Comparison of ENCODE assay signal across 12 mouse cellular contexts in genomic region chr13:93388594-93389241, GRCm38 (mm10).
DNase-seq lines count a peak whose midpoint lies in the region; ATAC-seq and TF ChIP-seq lines count a peak whose summit lies in the region.
"Had no signal": no experiment of that assay in that cellular context is flagged by ENCODE, and none has a peak within 500 bp of the region (broad histone marks: within the 10 kb centered on the region; RNA-seq: fewer than 3 reads in every experiment).

No protein-coding gene starts in this region.

- peak; percentile 2 for DNase-seq in CD4-positive, CD25-positive, alpha-beta regulatory T cell, adult 2 months (ENCODE audit: low read depth, low spot score)
- DNase-seq in lung, embryonic 14.5 days = peak; percentile 51
- DNase-seq in lung, postnatal 25 days (ENCODE audit: low spot score) = no peak
- peak; percentile 6 for DNase-seq in hindlimb bud, embryonic 11.5 days (ENCODE audit: extremely low spot score, low read depth, low spot score)
- DNase-seq in layer of hippocampus, postnatal 25 days (ENCODE audit: extremely low spot score in 1 of 2, low spot score in 1 of 2) = no peak
- DNase-seq in kidney, adult 11 months = no peak
- DNase-seq: cerebellum, adult 11-12 months; heart, postnatal 10 days; layer of hippocampus, adult 9-11 months had no signal

- H3K9me3 ChIP-seq in lung, embryonic 14.5 days (ENCODE audit: low read depth, low read length) = no peaks in the 10 kb centered on the region
- H3K9me3 ChIP-seq: midbrain, embryonic 10.5 days had no signal

- H3K9ac ChIP-seq in lung, embryonic 14.5 days = 0 out of 2 replicates have a peak overlapping the region, but pooled peaks have one; percentile 23

- H3K36me3 ChIP-seq in lung, embryonic 14.5 days (ENCODE audit: insufficient read depth) = no peaks in the 10 kb centered on the region

- 36% methylated on average over 7 of the region's 7 CpGs for WGBS in lung, embryonic 14.5 days

- H3K27me3 ChIP-seq in lung, embryonic 14.5 days (ENCODE audit: insufficient read depth, low read length) = no peaks in the 10 kb centered on the region

- no peaks in the 10 kb centered on the region for H3K4me1 ChIP-seq in lung, embryonic 14.5 days (ENCODE audit: insufficient read depth)

- no peak for TF ChIP-seq CTCF in lung, embryonic 14.5 days (IDR thresholded peaks at IDR 0.05; ENCODE audit: low read depth)

- H3K4me3 ChIP-seq in lung, embryonic 14.5 days (ENCODE audit: low read depth, low read length) = no peak overlapping the region
- H3K4me3 ChIP-seq: midbrain, embryonic 10.5 days had no signal

- peak overlapping the region; percentile 41 for H3K4me2 ChIP-seq in lung, embryonic 14.5 days

- no peak for ATAC-seq in CD4-positive, CD25-positive, alpha-beta regulatory T cell, adult 4 months
- peak; percentile 78 for ATAC-seq in lung, embryonic 14.5 days (ENCODE audit: insufficient read depth)
- peak; percentile 52 for ATAC-seq in megakaryocyte, adult 5-6 weeks (ENCODE audit: poor library complexity, severe bottlenecking)

- peak overlapping the region; percentile 82 for H3K27ac ChIP-seq in lung, embryonic 14.5 days (ENCODE audit: low read depth)
- H3K27ac ChIP-seq: midbrain, embryonic 10.5 days had no signal

Comparison
In these comparisons a context has a peak if more than half of its experiments do, and no peak if none do; other contexts are left out.
1. DNase-seq: peak in CD4-positive, CD25-positive, alpha-beta regulatory T cell, adult 2 months (single experiment), lung, embryonic 14.5 days (single experiment) and hindlimb bud, embryonic 11.5 days (single experiment); none in lung, postnatal 25 days (single experiment), layer of hippocampus, postnatal 25 days (0 of 2) and kidney, adult 11 months (single experiment).